Mouse (Mus musculus) liver, postnatal 0 days (tissue): Measurements from ENCODE around the gene Syngap1. TPM values are rescaled to one million over a fixed set of nuclear protein-coding genes. Genes with fewer than 3 reads are reported as not detected.
"Not testable (repeated sequence)": the region's sequence is repeated elsewhere in the genome, so short reads cannot be mapped to it uniquely, and the experiment has no call there.

Experiments
- ATAC-seq: fragments of 200-750 bp; cut with Nextera tagmentation; 2 replicates; pipeline ENCODE4 v1.8.0; 2017; ENCODE audit warnings: mild to moderate bottlenecking, moderate library complexity
- DNase-seq: peaks from one replicate; pipeline ENCODE4 v3.0.0-alpha.2; 2016
- H3K27ac ChIP-seq: fragments of 300-500 bp; sonication (generic); 2 replicates; pipeline ENCODE4 v1.5.1; 2014; ENCODE audit warnings: antibody characterized with exemption, moderate library complexity, mild to moderate bottlenecking, low read depth
- H3K27me3 ChIP-seq: fragments of 300-500 bp; sonication (generic); 2 replicates; pipeline ENCODE4 v1.6.1; 2014; ENCODE audit warnings: low read length, control low read depth, mixed read lengths; ENCODE audit not compliant: insufficient read depth
- H3K36me3 ChIP-seq: fragments of 300-500 bp; sonication (generic); replicated peaks from 2 replicates; pipeline ENCODE4 v1.6.1; 2014; ENCODE audit warnings: mild to moderate bottlenecking, control low read depth, low read length, moderate library complexity, mixed read lengths; ENCODE audit not compliant: insufficient read depth
- H3K4me1 ChIP-seq: fragments of 300-500 bp; sonication (generic); 2 replicates; pipeline ENCODE4 v1.6.1; 2014; ENCODE audit warnings: antibody characterized with exemption, mild to moderate bottlenecking, control low read depth; ENCODE audit not compliant: insufficient read depth
- H3K4me2 ChIP-seq: fragments of 300-500 bp; sonication (generic); 2 replicates; pipeline ENCODE4 v1.6.1; 2014; ENCODE audit warnings: low read depth, mild to moderate bottlenecking, low read length, moderate library complexity, mixed read lengths
- H3K4me3 ChIP-seq: fragments of 300-500 bp; sonication (generic); 2 replicates; pipeline ENCODE4 v1.5.1; 2014; ENCODE audit warnings: low read depth, low read length
- H3K9ac ChIP-seq: fragments of 300-500 bp; sonication (generic); replicated peaks from 2 replicates; pipeline ENCODE4 v1.6.1; 2014; ENCODE audit warnings: mild to moderate bottlenecking, moderate library complexity
- H3K9me3 ChIP-seq: fragments of 300-500 bp; sonication (generic); 2 replicates; pipeline ENCODE4 v1.6.1; 2016; ENCODE audit warnings: mild to moderate bottlenecking, control low read depth, low read length, mixed read lengths
- CTCF ChIP-seq: sonication (generic); IDR thresholded peaks from 2 replicates; pipeline ENCODE4 v1.5.1; 2016; ENCODE audit warnings: antibody characterized with exemption, low read depth
- EP300 ChIP-seq: IDR thresholded peaks from 2 replicates; pipeline ENCODE4 v1.6.1; 2016; ENCODE audit warnings: antibody characterized with exemption, low read depth, mild to moderate bottlenecking
- WGBS: fragments of 180-500 bp; shearing (Covaris S2); extraction: QIAGEN DNeasy Blood & Tissue Kit; methylation state at CpG from one replicate; pipeline ENCODE4 v1.1.7; 2014; ENCODE audit not compliant: insufficient replicate concordance; 5-methylcytosine and 5-hydroxymethylcytosine counted together
- polyA plus RNA-seq: library from polyadenylated mRNA; unstranded; fragments of >200 nt; fragmentation: Nextera tagmentation; extraction: Ambion mirVana; gene quantifications from 2 replicates; pipeline ENCODE4 v1.2.1, GENCODE M21; 2015

The Syngap1 gene
- polyA plus RNA-seq, 1 experiment from 2014 or later = 0.33 TPM

- Histone ChIP-seq H3K27ac (no peak overlapping the region), H3K4me3 (no peak overlapping the region), H3K9me3 (no peaks in the 10 kb centered on the region), H3K4me1 (no peaks in the 10 kb centered on the region), H3K4me2 (no peak overlapping the region), H3K36me3 (no peaks in the 10 kb centered on the region), H3K9ac (no peak overlapping the region), H3K27me3 (no peaks in the 10 kb centered on the region)
- TF ChIP-seq EP300 (no peak), CTCF (no peak)
- DNase-seq (no peak), ATAC-seq (no peak)
- WGBS = 57% methylated on average over 5 of the region's 5 CpGs
Observed at GRCm38 (mm10) chr17:26904320-26904719, 36.7 kb upstream of the Syngap1 start.

GRCm38 (mm10) chr17:26907506-26907905 is 33.5 kb upstream of the Syngap1 start:
- not testable (repeated sequence) for H3K4me1 ChIP-seq, H3K9ac ChIP-seq, ATAC-seq, H3K4me3 ChIP-seq, H3K27me3 ChIP-seq, DNase-seq, H3K4me2 ChIP-seq, H3K9me3 ChIP-seq, H3K27ac ChIP-seq, H3K36me3 ChIP-seq
- WGBS = 91% methylated on average over 14 of the region's 15 CpGs

DNA sequence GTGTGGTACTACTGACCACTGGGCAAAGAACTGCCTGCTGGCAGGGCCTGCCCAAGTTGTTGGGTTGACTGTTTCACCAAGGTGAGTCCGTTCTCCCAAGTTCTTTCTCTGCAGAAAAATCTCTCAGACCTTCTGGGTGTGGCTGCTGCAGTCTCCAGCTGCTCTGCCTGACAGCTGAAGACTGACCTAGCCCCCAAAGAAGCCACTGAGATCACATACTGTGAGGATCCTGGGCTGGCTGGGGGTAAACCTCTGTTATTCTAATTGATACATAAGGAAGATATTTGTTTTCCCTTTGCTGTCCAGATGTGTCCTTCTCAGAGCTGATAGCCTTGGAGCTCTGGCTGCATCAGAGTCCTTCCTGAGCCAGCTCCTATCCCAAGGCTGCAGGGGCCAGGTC is 25.8 kb upstream of the Syngap1 start:
- Histone ChIP-seq H3K36me3 (no peaks in the 10 kb centered on the region), H3K4me1 (no peaks in the 10 kb centered on the region), H3K27ac (no peak overlapping the region), H3K4me2 (no peak overlapping the region), H3K9me3 (no peaks in the 10 kb centered on the region), H3K4me3 (no peak overlapping the region), H3K9ac (no peak overlapping the region), H3K27me3 (no peaks in the 10 kb centered on the region)
- DNase-seq = no peak
- TF ChIP-seq CTCF (no peak), EP300 (no peak)
- ATAC-seq = no peak
- WGBS = 43% methylated on average over 1 of the region's 1 CpGs

GRCm38 (mm10) chr17:26916711-26917482 is 24.2 kb upstream of the Syngap1 start, which contains the start of gene Kifc5b:
Gene Kifc5b, plus strand, starts transcription at chr17:26917091.
- peak; percentile 99 for DNase-seq
- TF ChIP-seq CTCF (peak; percentile 100), EP300 (peak; percentile 39; the same call in 1 of the 2 replicates)
- WGBS = 1% methylated on average over 57 of the region's 72 CpGs
- Histone ChIP-seq H3K4me2 (peak within 1 kb of the TSS; percentile 72), H3K36me3 (peaks cover 9% of the 10 kb centered on the region; the same call in 1 of the 2 replicates), H3K9ac (peak within 1 kb of the TSS; percentile 85), H3K9me3 (no peaks in the 10 kb centered on the region), H3K27ac (peak within 1 kb of the TSS; percentile 55), H3K4me1 (no peaks in the 10 kb centered on the region), H3K27me3 (no peaks in the 10 kb centered on the region), H3K4me3 (peak within 1 kb of the TSS; percentile 86)
- peak; percentile 97 for ATAC-seq

- not testable (repeated sequence) for DNase-seq, H3K36me3 ChIP-seq, H3K27me3 ChIP-seq, H3K9me3 ChIP-seq, ATAC-seq, H3K4me1 ChIP-seq
- Histone ChIP-seq H3K9ac (peak overlapping the region; percentile 85), H3K4me2 (peak overlapping the region; percentile 72), H3K4me3 (peak overlapping the region; percentile 86), H3K27ac (peak overlapping the region; percentile 55; the same call in 1 of the 2 replicates)
- 1% methylated on average over 12 of the region's 12 CpGs for WGBS
Observed at GRCm38 (mm10) chr17:26917560-26917959, 23.5 kb upstream of the Syngap1 start.

DNA sequence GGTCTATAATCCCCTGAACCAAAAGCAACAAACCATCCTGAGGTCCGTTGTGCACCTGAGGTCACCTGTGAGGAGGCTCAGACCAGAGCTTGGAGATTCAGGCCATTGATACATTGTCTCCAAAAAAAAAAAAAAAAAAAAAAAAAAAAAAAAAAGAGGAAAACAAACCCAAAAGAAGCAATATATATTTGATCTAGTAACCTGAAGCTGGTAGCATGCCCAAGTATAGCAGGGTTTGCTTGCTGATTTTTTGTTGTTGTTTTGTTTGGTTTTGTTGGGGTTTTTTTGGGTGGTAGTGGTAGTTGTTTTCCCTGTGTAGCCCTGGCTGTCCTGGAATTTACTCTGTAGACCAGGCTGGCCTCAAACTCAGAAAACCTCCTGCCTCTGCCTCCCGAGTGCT is 22.7 kb upstream of the Syngap1 start:
- H3K4me2 ChIP-seq = peak overlapping the region; percentile 72
- no peaks in the 10 kb centered on the region for H3K27me3 ChIP-seq
- peak overlapping the region; percentile 46; the same call in 1 of the 2 replicates for H3K9ac ChIP-seq
- DNase-seq (no peak), ATAC-seq (no peak)
- H3K36me3 ChIP-seq = peaks cover 9% of the 10 kb centered on the region; the same call in 1 of the 2 replicates
- H3K9me3 ChIP-seq = no peaks in the 10 kb centered on the region
- H3K27ac ChIP-seq = no peak overlapping the region
- H3K4me1 ChIP-seq = no peaks in the 10 kb centered on the region
- WGBS = 71% methylated on average over 2 of the region's 2 CpGs
- H3K4me3 ChIP-seq = peak overlapping the region; percentile 86
- TF ChIP-seq CTCF (no peak), EP300 (no peak)

- not testable (repeated sequence) for H3K36me3 ChIP-seq, H3K27ac ChIP-seq, DNase-seq, H3K4me1 ChIP-seq, H3K9me3 ChIP-seq, H3K9ac ChIP-seq, H3K27me3 ChIP-seq, H3K4me3 ChIP-seq, H3K4me2 ChIP-seq, ATAC-seq
- WGBS = 59% methylated on average over 2 of the region's 2 CpGs
Observed at GRCm38 (mm10) chr17:26919516-26919915, 21.5 kb upstream of the Syngap1 start.

GRCm38 (mm10) chr17:26922368-26922767 is 18.7 kb upstream of the Syngap1 start:
- 92% methylated on average over 5 of the region's 6 CpGs for WGBS
- not testable (repeated sequence) for DNase-seq, H3K9ac ChIP-seq

DNA sequence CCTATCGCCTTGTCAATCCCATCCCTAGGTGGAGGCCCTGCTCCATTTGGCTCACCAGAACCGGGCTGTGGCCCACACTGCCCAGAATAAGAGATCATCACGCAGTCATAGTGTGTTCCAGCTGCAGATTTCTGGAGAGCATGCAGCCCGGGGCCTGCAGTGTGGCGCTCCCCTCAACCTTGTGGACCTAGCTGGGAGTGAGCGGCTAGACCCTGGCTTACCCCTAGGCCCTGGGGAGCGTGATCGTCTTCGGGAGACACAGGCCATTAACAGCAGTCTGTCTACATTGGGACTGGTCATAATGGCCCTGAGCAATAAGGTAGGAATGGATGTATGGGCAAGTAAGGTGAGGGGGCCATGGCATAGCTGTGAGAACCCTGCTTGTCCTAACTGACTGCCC is 15.6 kb upstream of the Syngap1 start:
- peaks cover 18% of the 10 kb centered on the region for H3K36me3 ChIP-seq
- DNase-seq, H3K9ac ChIP-seq, H3K9me3 ChIP-seq, H3K27ac ChIP-seq, H3K4me1 ChIP-seq, H3K27me3 ChIP-seq, ATAC-seq, H3K4me3 ChIP-seq, H3K4me2 ChIP-seq: not testable (repeated sequence)
- WGBS = 91% methylated on average over 9 of the region's 9 CpGs

More at GRCm38 (mm10) chr17:26922368-26922767, 18.7 kb upstream of the Syngap1 start:
- not testable (repeated sequence) for H3K4me1 ChIP-seq, H3K4me3 ChIP-seq, H3K27me3 ChIP-seq, H3K4me2 ChIP-seq, H3K9me3 ChIP-seq, H3K27ac ChIP-seq, ATAC-seq
- peaks cover 11% of the 10 kb centered on the region; the same call in 1 of the 2 replicates for H3K36me3 ChIP-seq
